Mouse (Mus musculus) MEL (cell line): ENCODE data around the gene Ep400.

Experiments used
- CTCF ChIP-seq, 3 experiments: IDR thresholded peaks in 2 of 3; conservative IDR thresholded peaks in 1 of 3; 2 replicates each; pipeline ENCODE4 v1.5.1; 2011 to 2012; ENCODE audit warnings: low read length in 3 of 3, low read depth in 2 of 3, mild to moderate bottlenecking in 2 of 3, improper control_type of control experiment in 1 of 3, inconsistent platforms in 1 of 3, mixed read lengths in 1 of 3, moderate library complexity in 1 of 3; ENCODE audit not compliant: control insufficient read depth in 1 of 3, insufficient read depth in 1 of 3, poor library complexity in 1 of 3, severe bottlenecking in 1 of 3
- GATA1 ChIP-seq: IDR thresholded peaks from 2 replicates; pipeline ENCODE4 v1.6.1; 2011; ENCODE audit warnings: low read depth, low read length, improper control_type of control experiment
- MAFK ChIP-seq: IDR thresholded peaks from 2 replicates; pipeline ENCODE4 v1.6.1; 2011; ENCODE audit warnings: low read depth, mild to moderate bottlenecking, low read length, improper control_type of control experiment, borderline replicate concordance
- POLR2A ChIP-seq, 2 experiments: IDR thresholded peaks; 2 replicates each; pipeline ENCODE4 v1.6.1; 2011 to 2012; ENCODE audit warnings: low read length in 2 of 2, mild to moderate bottlenecking in 2 of 2, control low read depth in 1 of 2, improper control_type of control experiment in 1 of 2, low read depth in 1 of 2, moderate library complexity in 1 of 2; ENCODE audit not compliant: control insufficient read depth in 1 of 2, insufficient read depth in 1 of 2, poor library complexity in 1 of 2
- POLR2AphosphoS2 ChIP-seq: IDR thresholded peaks from 2 replicates; pipeline ENCODE4 v1.6.1; 2011; ENCODE audit warnings: low read length, improper control_type of control experiment

DNA sequence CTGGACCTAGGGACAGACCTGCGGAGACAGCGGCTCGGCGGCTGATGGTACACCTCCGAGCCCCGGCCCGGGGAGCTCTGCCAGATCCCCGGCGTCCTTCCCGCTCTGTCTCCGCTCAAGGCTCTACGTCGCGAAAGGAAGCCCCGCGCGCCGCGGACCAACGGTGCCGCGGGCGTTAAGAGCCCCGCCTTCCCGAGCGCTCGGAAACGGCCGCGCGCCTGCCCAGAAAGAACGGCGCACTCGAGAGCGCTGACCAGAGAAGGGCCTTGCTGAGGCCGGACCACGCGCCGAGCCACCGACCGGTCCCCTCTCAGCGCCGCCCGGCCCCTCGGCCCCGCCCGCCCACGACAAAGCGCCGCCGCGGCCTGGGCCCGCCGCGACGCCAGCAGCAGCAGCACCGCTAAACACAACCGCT lies 479 bp downstream of the Ep400 start:
- TF ChIP-seq CTCF (IDR thresholded peaks at IDR 0.05 in 2 of 3, conservative IDR thresholded peaks at IDR 0.05 in 1 of 3; ENCODE audit: control insufficient read depth in 1 of 3, insufficient read depth in 1 of 3, low read depth in 2 of 3, low read length in 3 of 3, poor library complexity in 1 of 3, severe bottlenecking in 1 of 3) (no peak), GATA1 (no peak), POLR2A (IDR thresholded peaks at IDR 0.05; ENCODE audit: control insufficient read depth in 1 of 2, insufficient read depth in 1 of 2, low read depth in 1 of 2, low read length in 2 of 2, poor library complexity in 1 of 2) (no peak), POLR2AphosphoS2 (no peak), MAFK (no peak)
